Mouse (Mus musculus): ENCODE data around the gene Mep1a. TPM values are rescaled to one million over a fixed set of nuclear protein-coding genes. Genes with fewer than 3 reads are reported as not detected.
A peak's percentile ranks its signal among the peaks of the same experiment; 100 is the strongest.

Gene Mep1a
- total and polyA plus RNA-seq, 3 experiments, result not detected

- Histone ChIP-seq H3K4me1 (ENCODE audit: control insufficient read depth in 1 of 2, insufficient read depth in 2 of 2, low read length in 2 of 2) (no peaks in the 10 kb centered on the region), H3K27ac (ENCODE audit: control insufficient read depth, low read depth, low read length) (no peak overlapping the region), H3K4me3 (ENCODE audit: control insufficient read depth in 1 of 2, insufficient read depth in 1 of 2, low read depth in 2 of 2, low read length in 2 of 2) (no peak overlapping the region), H3K9ac (ENCODE audit: control insufficient read depth, low read depth, low read length, poor library complexity, severe bottlenecking) (no peak overlapping the region), H3K36me3 (ENCODE audit: control insufficient read depth in 1 of 2, insufficient read depth in 2 of 2, low read length in 2 of 2) (no peaks in the 10 kb centered on the region), H3K79me2 (ENCODE audit: control insufficient read depth, insufficient read depth, low read length, poor library complexity) (no peaks in the 10 kb centered on the region), H3K9me3 (replicated peaks; ENCODE audit: insufficient read depth, low read length) (no peaks in the 10 kb centered on the region), H3K27me3 (ENCODE audit: control insufficient read depth in 1 of 2, insufficient read depth in 2 of 2, low read length in 2 of 2) (no peaks in the 10 kb centered on the region)
- TF ChIP-seq EP300 (IDR thresholded peaks at IDR 0.05; ENCODE audit: low read depth in 1 of 2, low read length in 2 of 2), result no peak
- no peak for TF ChIP-seq ETS1 (IDR thresholded peaks at IDR 0.05; ENCODE audit: low read depth, low read length)
- no peak for TF ChIP-seq USF2 (IDR thresholded peaks at IDR 0.05; ENCODE audit: borderline replicate concordance in 1 of 2, insufficient read depth in 1 of 2, low read depth in 1 of 2, low read length in 2 of 2)
- TF ChIP-seq UBTF (IDR thresholded peaks at IDR 0.05; ENCODE audit: borderline replicate concordance, insufficient read depth, low read depth, low read length), result no peak
- TF ChIP-seq JUND (IDR thresholded peaks at IDR 0.05; ENCODE audit: low read depth, low read length), result no peak
- TF ChIP-seq ZNF384 (IDR thresholded peaks at IDR 0.05; ENCODE audit: low read depth, low read length), result no peak
- peak; percentile 2 for DNase-seq (ENCODE audit: low read depth, low spot score)
Observed at GRCm38 (mm10) chr17:43458598-43458997, 44.0 kb downstream of the Mep1a start.

- H3K36me3 ChIP-seq (ENCODE audit: control insufficient read depth in 1 of 2, insufficient read depth in 2 of 2, low read length in 2 of 2), result no peaks in the 10 kb centered on the region
Observed at GRCm38 (mm10) chr17:43451216-43451615, 51.4 kb downstream of the Mep1a start.

DNA sequence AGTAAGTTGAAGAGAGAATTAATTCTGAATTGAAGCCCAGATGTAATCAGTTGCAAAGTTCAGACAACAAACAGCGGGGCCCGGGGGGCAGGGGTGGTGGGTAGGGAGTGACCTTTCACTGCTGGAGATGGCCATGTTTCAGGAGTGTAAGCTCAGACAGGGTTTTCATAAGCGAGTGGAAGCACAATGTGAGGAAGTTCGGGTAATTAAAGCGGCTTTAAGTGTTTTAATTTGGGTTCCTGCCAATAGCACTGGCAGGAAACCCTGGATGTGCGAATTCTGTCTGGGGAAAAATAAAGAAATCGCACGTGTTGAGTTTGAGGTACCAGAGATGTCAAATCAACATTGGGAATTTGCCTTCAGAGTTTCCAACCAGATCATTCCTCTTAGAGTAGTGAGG, 68.1 kb downstream of the Mep1a start:
- H3K27me3 ChIP-seq (ENCODE audit: control insufficient read depth in 1 of 2, insufficient read depth in 2 of 2, low read length in 2 of 2), result no peaks in the 10 kb centered on the region
- no peak overlapping the region for H3K27ac ChIP-seq (ENCODE audit: control insufficient read depth, low read depth, low read length)
- no peaks in the 10 kb centered on the region for H3K4me1 ChIP-seq (ENCODE audit: control insufficient read depth in 1 of 2, insufficient read depth in 2 of 2, low read length in 2 of 2)
- no peak overlapping the region for H3K4me3 ChIP-seq (ENCODE audit: control insufficient read depth in 1 of 2, insufficient read depth in 1 of 2, low read depth in 2 of 2, low read length in 2 of 2)
- no peaks in the 10 kb centered on the region for H3K36me3 ChIP-seq (ENCODE audit: control insufficient read depth in 1 of 2, insufficient read depth in 2 of 2, low read length in 2 of 2)
- no peaks in the 10 kb centered on the region for H3K9me3 ChIP-seq (replicated peaks; ENCODE audit: insufficient read depth, low read length)
- H3K9ac ChIP-seq (ENCODE audit: control insufficient read depth, low read depth, low read length, poor library complexity, severe bottlenecking), result no peak overlapping the region
- H3K79me2 ChIP-seq (ENCODE audit: control insufficient read depth, insufficient read depth, low read length, poor library complexity), result no peaks in the 10 kb centered on the region
- no peak for DNase-seq (ENCODE audit: low read depth, low spot score)
- no peak for TF ChIP-seq UBTF (IDR thresholded peaks at IDR 0.05; ENCODE audit: borderline replicate concordance, insufficient read depth, low read depth, low read length)
- no peak for TF ChIP-seq MEF2A (IDR thresholded peaks at IDR 0.05; ENCODE audit: extremely low read depth, insufficient replicate concordance, low read depth, low read length, poor library complexity, severe bottlenecking)
- no peak for TF ChIP-seq ZNF384 (IDR thresholded peaks at IDR 0.05; ENCODE audit: low read depth, low read length)
- TF ChIP-seq GABPA (IDR thresholded peaks at IDR 0.05; ENCODE audit: low read depth, low read length), result no peak
- no peak for TF ChIP-seq ZMIZ1 (IDR thresholded peaks at IDR 0.05; ENCODE audit: low read depth, low read length)
- no peak for TF ChIP-seq MYB (IDR thresholded peaks at IDR 0.05; ENCODE audit: low read depth, low read length)
- no peak for TF ChIP-seq POLR2AphosphoS2 (IDR thresholded peaks at IDR 0.05; ENCODE audit: low read length)
- no peak for TF ChIP-seq CHD2 (IDR thresholded peaks at IDR 0.05; ENCODE audit: low read length)
- TF ChIP-seq HCFC1 (IDR thresholded peaks at IDR 0.05; ENCODE audit: low read depth, low read length), result no peak
- TF ChIP-seq MXI1 (IDR thresholded peaks at IDR 0.05; ENCODE audit: low read depth, low read length), result no peak
- TF ChIP-seq ZKSCAN1 (IDR thresholded peaks at IDR 0.05; ENCODE audit: low read depth, low read length), result no peak
- no peak for TF ChIP-seq TBP (IDR thresholded peaks at IDR 0.05; ENCODE audit: low read depth, low read length)
- no peak for TF ChIP-seq POLR2AphosphoS5 (IDR thresholded peaks at IDR 0.05; ENCODE audit: borderline replicate concordance, low read depth, low read length)
- TF ChIP-seq MAFK (IDR thresholded peaks at IDR 0.05; ENCODE audit: borderline replicate concordance, low read depth, low read length), result no peak
- no peak for TF ChIP-seq CHD1 (IDR thresholded peaks at IDR 0.05; ENCODE audit: low read depth, low read length)
- no peak for TF ChIP-seq USF1 (IDR thresholded peaks at IDR 0.05; ENCODE audit: low read depth, low read length)
- TF ChIP-seq MAZ (IDR thresholded peaks at IDR 0.05; ENCODE audit: low read depth, low read length), result no peak
- no peak for TF ChIP-seq EP300 (IDR thresholded peaks at IDR 0.05; ENCODE audit: low read depth in 1 of 2, low read length in 2 of 2)

More at GRCm38 (mm10) chr17:43451216-43451615, 51.4 kb downstream of the Mep1a start:
- H3K27ac ChIP-seq (ENCODE audit: control insufficient read depth, low read depth, low read length), result no peak overlapping the region
- no peaks in the 10 kb centered on the region for H3K4me1 ChIP-seq (ENCODE audit: control insufficient read depth in 1 of 2, insufficient read depth in 2 of 2, low read length in 2 of 2)
- H3K4me3 ChIP-seq (ENCODE audit: control insufficient read depth in 1 of 2, insufficient read depth in 1 of 2, low read depth in 2 of 2, low read length in 2 of 2), result no peak overlapping the region
- no peaks in the 10 kb centered on the region for H3K79me2 ChIP-seq (ENCODE audit: control insufficient read depth, insufficient read depth, low read length, poor library complexity)
- H3K9ac ChIP-seq (ENCODE audit: control insufficient read depth, low read depth, low read length, poor library complexity, severe bottlenecking), result no peak overlapping the region
- no peak for DNase-seq (ENCODE audit: low read depth, low spot score)
- TF ChIP-seq MAFK (IDR thresholded peaks at IDR 0.05; ENCODE audit: borderline replicate concordance, low read depth, low read length) (no peak), ELF1 (IDR thresholded peaks at IDR 0.05; ENCODE audit: low read depth, low read length) (no peak), POLR2A (IDR thresholded peaks at IDR 0.05; ENCODE audit: control insufficient read depth in 1 of 2, insufficient read depth in 1 of 2, low read depth in 1 of 2, low read length in 2 of 2, poor library complexity in 1 of 2) (no peak), MYC (IDR thresholded peaks at IDR 0.05; ENCODE audit: low read depth, low read length) (no peak), HCFC1 (IDR thresholded peaks at IDR 0.05; ENCODE audit: low read depth, low read length) (no peak), USF1 (IDR thresholded peaks at IDR 0.05; ENCODE audit: low read depth, low read length) (no peak), TCF12 (IDR thresholded peaks at IDR 0.05; ENCODE audit: low read depth, low read length) (no peak), RCOR1 (IDR thresholded peaks at IDR 0.05; ENCODE audit: low read depth, low read length) (no peak), CTCF (IDR thresholded peaks at IDR 0.05 in 2 of 3, conservative IDR thresholded peaks at IDR 0.05 in 1 of 3; ENCODE audit: control insufficient read depth in 1 of 3, insufficient read depth in 1 of 3, low read depth in 2 of 3, low read length in 3 of 3, poor library complexity in 1 of 3, severe bottlenecking in 1 of 3) (no peak), MAX (IDR thresholded peaks at IDR 0.05; ENCODE audit: low read length) (no peak), MXI1 (IDR thresholded peaks at IDR 0.05; ENCODE audit: low read depth, low read length) (no peak)
- no peaks in the 10 kb centered on the region for H3K9me3 ChIP-seq (replicated peaks; ENCODE audit: insufficient read depth, low read length)
- H3K27me3 ChIP-seq (ENCODE audit: control insufficient read depth in 1 of 2, insufficient read depth in 2 of 2, low read length in 2 of 2), result no peaks in the 10 kb centered on the region
